Mouse (Mus musculus): ENCODE results near the gene Cldn10.
A peak's percentile ranks its signal among the peaks of the same experiment; 100 is the strongest.
"Not testable (repeated sequence)": the region's sequence is repeated elsewhere in the genome, so short reads cannot be mapped to it uniquely, and the experiment has no call there.

Cldn10 gene

DNA sequence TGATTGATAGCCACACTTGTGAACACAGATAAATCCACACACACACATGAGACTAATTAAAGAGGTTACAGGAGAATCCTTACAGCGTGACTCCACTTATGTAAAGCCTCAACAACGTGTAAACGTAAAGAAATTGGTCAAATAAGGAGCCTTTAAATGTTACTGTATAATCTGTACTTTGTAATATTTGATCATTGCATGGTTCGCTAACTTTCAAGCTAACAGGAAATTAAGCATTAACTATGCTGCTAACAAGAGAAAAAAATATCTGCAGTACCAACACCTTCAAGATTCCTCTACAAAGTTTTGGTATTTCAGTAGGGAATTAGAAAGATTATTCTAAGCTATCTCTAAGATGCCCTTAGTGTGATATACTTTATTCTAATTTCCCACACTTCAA is at the start of gene Cldn10:
Cldn10 (plus strand) TSS at position 288 of the 400 bp plus-strand sequence.
- no peak for DNase-seq

DNA sequence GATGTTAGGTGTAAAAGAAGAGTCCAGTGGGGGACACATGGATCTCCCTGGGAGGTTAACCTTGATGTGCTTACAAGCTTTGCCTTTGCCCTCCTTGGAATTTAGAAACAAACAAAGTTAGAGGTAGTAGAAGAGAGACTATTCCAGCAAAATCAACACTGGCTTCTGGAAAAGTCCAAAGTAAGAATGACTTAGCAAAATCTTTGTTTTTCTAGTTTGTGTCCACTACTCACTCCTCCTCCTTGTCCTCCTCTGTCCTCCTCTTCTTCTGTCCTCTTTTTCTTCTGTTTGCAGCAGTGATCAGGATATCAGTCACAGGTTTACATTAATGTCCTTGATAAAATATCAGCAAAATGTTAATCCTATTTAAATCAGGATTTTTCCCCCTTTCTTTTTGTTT is 45.9 kb upstream of the Cldn10 start:
- no peak for DNase-seq

DNA sequence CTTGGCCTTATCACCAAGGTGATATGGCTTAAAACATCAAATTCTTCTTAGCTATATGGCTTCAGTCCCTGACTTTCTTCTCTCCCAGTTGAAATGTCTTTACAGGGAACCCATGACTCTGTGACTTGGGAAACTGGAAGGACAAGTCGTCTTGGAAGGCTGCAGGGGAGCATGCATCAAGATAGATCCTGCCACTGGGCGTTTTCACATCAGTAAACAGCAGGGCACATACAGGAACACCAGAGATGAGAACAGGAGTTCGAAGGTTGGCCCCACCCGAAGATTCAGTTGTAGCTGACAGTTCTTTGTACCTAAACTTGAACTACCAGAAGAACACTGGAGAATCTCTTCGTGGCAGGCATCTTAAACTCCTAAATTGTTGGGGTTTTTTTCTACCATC is 44.8 kb upstream of the Cldn10 start:
- no peak for DNase-seq

DNA sequence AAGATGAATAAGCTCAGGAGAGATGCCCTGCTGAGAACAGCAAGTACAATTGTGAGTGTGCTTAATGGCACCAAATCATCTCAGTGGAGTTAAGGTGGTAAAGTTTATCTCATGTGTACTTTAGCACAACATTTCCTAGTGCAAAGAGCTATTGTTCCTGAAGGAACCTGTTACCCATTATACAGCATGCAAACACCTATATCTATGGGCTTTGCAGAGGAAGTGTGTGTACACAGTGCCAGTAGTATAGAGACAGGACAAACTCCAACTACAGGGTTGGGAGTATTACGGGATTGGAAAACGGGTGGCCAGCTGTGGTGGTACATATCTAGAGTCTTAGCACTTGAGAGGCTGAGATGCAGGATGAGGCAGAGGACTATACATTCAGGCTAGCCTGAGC is 38.6 kb upstream of the Cldn10 start:
- no peak for DNase-seq

DNA sequence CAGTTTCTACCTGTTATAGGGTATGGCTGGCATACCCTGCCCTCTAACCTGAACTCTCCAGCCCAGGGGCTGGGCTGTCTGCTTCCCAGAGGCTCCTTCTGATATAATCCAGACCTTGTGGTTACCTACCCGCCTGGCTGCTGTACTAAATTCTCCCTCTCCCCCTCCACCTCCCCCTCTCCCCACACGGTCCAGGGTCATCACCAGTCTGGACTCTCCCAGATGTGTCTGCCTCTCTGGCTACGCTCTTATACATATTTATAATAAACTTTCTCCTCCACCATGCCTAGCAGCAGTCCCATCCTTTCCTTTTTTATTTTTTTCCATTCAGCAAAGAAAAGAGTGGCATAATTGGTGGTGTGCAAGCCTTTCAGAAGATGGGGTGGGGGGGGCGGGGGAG is 38.0 kb upstream of the Cldn10 start:
- DNase-seq, result no peak

DNA sequence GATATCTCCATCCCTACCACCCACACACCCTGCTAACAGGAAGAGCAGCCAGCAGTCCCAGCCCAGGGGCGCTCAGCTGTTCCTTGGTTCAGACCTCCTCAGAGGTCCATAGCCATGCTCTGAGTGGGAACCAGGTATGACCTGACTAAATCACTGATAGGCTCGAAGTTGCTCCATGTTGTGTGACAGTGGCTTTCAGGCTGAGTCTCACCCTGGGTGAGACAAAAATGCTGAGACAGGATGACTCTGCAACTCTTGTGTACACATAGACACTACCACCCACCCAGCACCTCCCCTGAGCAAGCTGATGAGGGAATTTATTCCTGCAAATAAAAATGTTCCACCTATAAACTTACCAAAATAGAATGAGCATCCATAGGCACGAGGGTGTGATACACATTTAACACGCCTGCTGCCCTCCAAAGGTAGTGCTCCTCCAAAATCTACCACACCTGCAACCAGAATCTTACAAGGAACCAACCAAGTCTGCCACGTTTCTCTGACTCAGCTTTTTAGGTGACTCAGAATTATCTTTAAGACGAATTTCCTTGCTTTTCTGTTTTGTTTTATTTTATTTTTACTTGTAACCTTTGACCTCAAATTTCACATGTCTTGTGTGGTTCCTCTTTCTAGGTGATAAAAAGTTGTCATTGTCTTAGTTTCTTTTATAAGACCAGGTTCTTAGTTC is 37.1 kb upstream of the Cldn10 start:
- DNase-seq, result no peak

DNA sequence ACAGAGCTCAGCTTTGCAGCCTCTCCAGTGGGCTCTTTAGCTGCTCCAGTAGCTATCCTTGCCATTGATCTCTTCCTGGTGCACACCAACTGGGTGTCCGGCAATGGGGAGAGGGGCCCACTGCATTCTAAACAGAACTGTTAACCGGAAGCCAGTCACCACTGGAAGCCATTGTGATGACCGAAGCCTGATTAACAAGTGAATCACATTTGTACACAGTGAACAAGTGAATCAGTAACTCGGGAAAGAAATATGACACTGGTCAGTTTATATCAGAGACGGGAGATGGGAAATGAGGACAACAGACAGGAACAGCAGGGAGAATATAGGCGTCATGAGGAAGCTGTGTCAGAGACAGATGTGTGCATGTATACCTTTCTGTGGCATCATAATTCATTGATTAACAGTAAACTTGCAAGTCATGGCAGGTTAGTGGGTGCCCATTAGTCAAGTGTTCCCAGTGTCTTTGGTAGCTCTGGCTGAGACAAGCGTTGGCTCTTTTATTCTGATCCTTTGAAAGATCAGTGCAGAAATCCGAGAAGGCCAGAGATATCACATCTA is 36.4 kb upstream of the Cldn10 start:
- DNase-seq, result no peak

DNA sequence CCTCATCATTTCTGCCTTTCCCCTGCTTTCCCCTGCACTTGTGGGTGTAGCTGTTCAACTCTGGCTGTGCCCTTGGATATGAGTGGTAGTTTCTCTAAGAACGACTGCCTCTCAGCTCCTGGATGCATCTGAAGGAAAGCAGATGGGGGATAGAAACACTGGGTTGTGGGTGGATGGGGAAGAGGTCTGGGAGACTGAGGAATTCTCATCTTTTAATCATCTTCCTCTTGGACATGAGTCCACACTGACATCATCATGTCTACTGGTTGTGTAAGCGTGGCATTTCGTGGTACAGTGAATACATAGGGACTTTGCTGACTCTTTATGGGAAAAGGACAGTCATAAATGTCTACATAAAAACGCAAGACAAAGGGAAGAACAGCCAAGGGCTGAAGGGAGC is 31.7 kb upstream of the Cldn10 start:
- DNase-seq, result no peak

DNA sequence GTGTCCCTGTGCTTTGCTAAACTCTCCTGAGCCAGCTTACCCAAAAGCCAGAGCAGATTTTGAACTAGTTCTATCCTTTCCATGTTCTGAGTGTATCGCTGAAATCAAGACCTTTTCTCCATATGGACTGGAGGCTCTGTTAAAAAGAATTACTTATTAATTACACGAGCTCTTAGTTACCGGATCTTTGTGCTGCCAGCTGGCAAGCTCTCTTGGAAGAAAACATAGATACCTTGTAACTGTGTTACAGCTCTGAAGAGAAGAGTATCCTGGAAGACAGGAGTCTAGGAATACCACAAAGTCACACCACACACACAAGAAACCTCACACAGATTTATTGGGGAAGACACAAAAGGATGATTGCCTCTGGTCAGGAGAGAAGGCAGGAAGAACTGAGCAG is 31.1 kb upstream of the Cldn10 start:
- DNase-seq, result no peak

DNA sequence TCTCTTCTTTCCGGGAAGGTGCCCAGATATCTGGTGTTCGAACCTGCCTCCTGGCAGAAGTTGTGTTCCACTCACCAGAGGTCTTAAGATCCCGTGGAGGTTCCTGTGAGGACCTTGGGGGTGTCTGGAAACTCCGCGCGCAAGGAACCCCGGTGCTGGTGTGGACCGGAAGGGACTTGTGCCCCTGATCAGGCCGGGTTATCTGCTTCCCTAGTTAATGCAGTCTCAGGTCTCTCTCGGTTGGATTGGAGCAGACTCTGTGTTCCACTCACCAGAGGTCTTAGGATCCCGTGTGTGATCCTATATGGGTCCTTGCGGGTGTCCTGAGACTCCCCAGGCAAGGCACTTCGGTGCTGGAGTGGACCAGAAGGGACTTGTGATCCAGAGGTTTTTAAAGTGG is 24.3 kb upstream of the Cldn10 start:
- DNase-seq, result not testable (repeated sequence)

DNA sequence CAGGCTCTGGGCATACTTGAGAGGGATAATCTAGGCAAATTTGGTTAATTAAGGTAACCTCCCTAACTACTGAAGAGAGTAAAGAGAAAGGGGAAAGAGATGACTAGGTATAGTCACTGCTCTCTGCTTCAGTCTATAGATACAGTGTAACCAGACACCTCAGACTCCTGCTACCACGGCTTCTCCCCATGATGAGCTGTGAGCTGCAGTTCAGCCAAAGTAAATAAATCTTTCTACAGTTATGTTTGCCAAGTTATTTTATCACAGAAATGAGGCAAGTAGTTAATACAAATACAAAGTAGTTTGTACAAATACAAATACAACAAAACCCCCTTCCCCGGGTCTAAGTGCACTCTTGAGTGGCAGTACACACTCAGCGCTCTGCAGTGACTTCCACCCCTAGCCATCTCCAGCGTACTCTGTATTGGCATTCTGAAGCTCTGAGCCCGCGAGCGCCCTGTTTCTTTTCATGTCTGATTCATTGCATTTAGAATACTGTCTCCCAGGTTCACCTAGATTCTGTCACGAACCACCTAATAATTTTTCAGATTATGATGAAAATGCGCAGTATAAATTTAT is 23.7 kb upstream of the Cldn10 start:
- no peak for DNase-seq

DNA sequence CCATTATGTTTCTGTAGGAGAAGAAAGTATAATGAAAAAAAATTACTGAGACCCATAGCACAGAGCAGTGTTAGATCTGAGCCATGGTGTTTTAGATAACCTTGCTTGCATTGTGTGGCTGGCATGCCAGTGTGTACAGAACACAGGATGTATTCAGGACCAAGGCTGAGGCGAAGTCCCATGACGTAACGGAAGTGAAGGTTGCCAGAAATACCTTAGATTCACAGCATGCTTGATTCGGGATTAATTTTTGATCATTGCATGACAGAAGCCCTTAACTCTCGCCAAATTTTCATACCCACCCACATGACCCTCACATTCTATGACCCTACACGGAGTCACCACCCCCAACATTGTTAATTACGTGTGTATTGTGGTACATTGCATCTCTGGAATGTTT is 22.4 kb upstream of the Cldn10 start:
- DNase-seq, result no peak

DNA sequence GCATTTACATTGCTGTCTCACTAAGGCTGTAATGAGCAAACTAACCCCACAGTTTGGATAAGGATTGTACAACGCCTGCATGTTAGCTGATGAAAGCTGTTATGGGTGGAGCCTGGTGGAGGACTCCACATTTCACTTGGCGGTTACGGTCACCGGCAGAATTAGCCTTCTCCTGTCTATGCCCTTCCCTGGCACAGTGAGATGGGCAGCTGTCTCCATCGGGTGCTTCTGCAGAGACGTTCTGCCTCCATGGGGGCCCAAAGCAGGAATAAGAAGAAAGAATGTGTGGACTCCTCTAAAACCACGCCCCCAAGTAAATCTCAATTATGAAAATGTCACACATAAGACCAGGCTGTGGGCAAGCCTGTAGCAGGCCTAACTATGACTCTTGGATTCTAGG is 21.8 kb upstream of the Cldn10 start:
- no peak for DNase-seq

DNA sequence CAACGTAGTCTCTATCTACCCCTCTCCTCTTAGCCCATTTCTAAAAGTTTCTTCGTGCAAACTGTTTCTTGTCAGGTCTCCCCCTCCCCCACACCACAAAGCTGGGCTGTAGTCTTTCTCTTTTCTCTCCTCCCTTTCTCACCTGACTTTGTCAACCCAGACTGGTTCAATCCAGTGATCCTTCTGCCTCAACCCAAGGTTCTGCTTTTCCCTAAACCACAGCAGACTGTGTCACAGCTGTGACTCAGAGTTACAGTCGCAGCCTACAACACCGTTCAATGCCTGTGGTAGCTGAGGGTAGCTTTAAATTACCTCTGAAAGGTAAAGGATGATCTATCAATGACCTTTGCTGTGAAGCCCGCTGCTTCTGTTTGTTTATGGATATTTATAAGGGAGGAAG is 21.3 kb upstream of the Cldn10 start:
- no peak for DNase-seq

DNA sequence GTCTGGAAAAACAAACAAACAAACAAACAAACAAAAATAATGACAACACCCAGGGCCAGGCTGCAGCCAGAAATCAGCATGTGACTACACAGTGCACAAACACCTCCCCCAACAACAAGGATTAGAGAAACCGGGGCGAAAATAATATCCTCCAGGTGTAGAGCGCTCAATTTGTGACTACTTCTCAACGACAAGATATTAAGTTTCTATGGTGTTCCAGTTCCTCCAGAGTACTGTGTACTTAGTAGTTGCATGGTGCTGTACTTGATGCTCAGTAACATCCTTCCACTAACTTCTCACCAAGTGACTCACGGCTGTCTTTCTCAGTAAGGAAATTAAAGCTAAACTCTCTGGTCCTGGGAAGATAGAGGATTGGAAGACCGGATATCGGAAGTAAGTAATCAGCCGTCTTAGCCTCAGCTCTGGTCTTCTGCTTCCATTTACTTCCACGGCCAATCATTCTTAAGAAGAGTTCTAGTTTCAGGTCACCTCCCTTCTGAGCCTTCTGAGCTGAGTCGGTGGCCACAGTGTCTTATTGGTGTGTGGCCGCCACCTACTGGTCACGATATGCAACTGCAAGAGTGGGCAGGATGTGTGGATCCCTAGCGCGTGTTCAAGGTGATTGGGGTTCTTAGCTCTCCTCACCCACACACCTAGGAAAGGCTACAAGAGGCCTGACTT is 19.9 kb upstream of the Cldn10 start:
- DNase-seq, result peak; percentile 87

DNA sequence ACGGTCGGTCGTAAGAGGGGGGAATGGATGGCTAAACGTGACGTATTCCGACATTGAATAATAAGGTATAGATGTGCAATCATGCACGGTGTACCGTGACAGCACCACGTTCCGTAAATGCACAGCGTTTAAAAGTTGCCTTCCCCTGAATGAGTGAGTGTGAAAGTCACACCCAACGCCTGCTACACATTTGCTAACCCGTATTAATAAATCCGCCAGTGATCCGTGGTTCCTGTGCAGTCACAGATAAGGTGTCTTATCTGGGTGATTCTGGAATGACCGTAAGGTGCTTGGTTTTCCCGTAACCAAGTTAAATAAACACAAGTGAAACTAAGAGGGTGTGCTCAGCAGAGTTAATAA is 19.4 kb upstream of the Cldn10 start:
- DNase-seq, result no peak

DNA sequence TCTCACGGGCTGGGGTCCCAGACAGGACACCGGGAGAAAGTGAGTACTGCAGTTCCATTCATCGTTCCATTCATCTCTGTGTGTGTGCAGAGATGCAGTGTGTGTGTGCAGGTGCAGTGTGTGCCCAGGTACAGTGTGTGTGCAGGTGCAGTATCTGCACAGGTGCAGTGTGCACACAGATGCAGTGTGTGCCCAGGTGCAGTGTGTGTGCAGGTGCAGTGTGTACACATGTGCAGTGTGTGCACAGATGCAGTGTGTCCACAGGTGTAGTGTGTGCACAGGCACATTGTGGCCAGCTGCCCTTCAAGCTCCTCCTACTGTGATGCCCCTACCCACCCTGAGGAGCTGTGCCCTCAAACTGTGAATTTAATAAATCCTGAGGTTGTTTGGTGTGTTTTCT is 14.0 kb upstream of the Cldn10 start:
- no peak for DNase-seq

DNA sequence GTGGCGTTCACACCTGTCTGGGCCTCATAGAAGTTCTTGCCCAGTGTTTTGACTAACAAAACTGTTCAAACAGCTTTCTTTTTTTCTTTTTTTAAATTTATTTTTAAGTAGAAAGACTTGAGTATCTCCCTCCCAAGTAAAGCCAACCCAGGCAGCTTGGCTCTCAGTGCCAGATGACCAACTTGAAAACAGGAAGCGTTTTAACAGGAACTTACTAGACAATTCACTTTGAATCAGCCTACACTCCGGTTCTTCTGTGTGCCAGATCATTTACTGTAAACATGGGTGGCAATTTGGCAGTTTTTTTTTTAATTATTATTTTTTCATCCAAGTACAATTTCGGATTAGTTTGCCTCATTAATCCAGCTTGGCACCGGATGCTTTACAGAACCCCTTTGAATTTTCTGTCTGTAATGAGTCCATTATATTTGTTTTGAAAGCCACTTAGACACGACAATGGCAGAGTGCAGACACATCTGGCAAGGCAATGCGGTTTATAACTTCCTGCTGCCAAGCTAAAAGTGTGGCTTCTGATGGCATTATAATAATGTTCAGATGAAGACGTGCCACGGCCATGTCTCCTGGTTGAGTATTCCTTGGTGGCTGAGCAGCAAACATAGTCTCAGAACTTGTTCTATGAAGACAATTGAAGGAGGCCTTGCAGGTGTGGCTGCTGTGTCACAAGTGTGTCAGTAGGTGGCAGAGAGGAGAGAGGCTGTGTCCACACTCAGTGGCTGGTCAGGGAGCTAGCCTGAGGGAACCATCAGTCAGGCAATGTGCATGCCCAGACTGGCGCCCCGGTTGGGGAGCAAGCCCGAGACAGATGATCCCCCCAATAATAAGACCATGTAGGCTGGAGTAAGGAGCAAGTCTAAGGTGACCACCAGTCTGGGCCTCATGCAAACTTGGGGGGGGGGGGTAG is 12.9 kb upstream of the Cldn10 start:
- DNase-seq, result peak; percentile 40

DNA sequence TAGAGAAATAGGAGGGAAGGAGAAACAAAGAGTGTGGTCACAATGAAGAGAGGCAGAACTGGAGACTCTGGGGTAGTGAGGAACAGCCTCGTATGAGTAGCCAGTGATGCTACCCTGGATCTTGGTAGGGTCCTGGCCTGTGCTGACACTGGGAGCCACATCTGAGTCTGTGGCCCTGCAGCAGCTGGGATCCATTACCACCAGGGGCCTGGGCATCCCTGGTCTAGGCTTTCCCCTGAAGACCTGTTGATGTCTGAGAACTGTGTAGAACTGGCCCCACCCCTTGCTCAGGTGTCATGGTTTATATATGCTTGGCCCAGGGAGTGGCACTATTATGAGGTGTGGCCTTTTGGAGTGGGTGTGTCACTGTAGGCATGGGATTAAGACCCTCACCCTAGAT is 12.2 kb upstream of the Cldn10 start:
- no peak for DNase-seq

DNA sequence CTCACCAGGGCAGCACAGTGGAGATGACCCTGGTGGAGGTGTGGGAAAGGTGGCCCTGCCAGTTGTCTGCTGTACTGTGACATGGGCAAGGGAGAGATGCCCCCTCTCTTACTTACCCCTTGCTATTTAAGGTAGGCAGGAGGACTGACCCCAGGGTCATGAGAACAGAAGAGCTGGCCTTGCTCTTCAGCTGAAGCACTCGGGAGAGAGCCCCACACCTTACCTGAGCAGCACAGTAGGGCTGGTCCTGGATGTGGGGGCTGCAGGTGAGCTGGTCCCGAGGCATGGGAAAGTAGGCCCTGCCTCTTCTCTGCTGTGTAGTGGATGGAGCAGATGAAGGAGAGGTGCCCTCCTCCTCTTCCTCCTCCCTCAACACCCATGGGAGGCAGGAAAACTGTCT is 11.3 kb upstream of the Cldn10 start:
- DNase-seq, result no peak

DNA sequence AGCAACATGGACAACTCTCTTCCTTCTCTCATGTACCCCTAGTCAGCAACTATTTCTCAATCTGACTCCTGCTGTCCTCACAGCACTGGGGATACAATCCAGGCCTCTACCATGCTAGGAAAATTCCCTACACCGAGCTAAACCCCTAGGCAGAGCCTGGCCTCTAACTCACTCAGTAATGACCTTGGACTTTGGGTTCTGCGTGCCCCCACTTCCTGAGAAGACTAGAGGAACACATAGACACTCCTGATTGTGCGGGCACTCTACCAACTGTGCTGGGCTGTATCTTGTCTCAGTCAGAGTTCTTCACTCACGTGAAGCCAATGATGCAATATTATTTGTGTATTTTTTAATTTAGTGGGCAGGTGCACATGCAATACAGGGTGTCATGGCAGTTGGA is 10.2 kb upstream of the Cldn10 start:
- no peak for DNase-seq

DNA sequence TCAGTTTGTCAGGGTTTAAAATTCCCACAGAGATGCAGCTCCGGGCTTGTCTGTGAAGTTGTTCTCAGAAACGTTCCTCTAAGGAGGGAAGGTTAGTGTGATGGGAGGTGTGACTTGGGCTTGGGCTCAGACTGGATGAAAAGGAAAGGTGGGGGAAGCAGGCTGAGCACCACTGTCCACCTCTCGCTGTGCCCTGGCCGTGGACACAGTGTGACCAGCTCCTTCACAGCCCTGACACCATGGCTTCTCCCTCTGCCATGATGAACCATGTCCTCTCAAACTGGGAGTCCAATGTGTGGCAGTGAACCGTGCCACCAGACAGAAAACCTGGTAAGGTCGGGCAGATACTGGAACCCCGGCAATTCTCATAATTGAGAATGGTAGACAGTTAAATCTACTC is 6.1 kb upstream of the Cldn10 start:
- no peak for DNase-seq

DNA sequence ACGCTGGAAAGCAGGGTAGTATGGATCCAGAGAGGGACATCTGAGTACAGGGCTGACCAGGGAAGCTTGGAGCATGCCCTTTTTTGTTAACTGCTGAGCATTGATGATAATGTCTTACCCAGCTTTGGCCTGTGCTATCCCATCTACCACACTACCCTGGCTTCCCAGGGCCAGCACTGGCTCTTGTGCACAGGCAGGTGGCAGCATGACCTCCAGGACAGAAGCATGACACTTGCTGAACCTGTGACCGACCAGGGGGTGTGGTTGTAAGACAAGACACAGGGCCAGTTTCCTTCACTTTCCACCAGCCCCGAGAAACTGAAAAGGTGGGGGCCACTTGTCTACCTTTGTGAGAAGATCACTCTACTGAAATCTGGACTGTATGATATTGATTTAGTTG is 5.5 kb upstream of the Cldn10 start:
- DNase-seq, result no peak
